Mouse (Mus musculus): ENCODE measurements around the gene Olfr554.
"Not testable (repeated sequence)": the region's sequence is repeated elsewhere in the genome, so short reads cannot be mapped to it uniquely, and the experiment has no call there.

Olfr554 gene

GRCm38 (mm10) chr7:102638132-102638531 is at the start of gene Olfr554:
Gene Olfr554 (plus strand): TSS chr7:102638432.
- no peak for DNase-seq

GRCm38 (mm10) chr7:102591786-102592185 is 46.4 kb upstream of the Olfr554 start, which contains the start of gene Olfr551:
Gene Olfr551 (minus strand): TSS chr7:102591886.
- DNase-seq = no peak

GRCm38 (mm10) chr7:102597378-102598031 is 40.7 kb upstream of the Olfr554 start, which contains the start of gene Olfr552:
Gene Olfr552 (plus strand): TSS chr7:102597770.
- DNase-seq = no peak

GRCm38 (mm10) chr7:102618118-102618517 is 20.1 kb upstream of the Olfr554 start, which contains the start of gene Olfr553:
Gene Olfr553 (minus strand): TSS chr7:102618218.
- no peak for DNase-seq

DNA sequence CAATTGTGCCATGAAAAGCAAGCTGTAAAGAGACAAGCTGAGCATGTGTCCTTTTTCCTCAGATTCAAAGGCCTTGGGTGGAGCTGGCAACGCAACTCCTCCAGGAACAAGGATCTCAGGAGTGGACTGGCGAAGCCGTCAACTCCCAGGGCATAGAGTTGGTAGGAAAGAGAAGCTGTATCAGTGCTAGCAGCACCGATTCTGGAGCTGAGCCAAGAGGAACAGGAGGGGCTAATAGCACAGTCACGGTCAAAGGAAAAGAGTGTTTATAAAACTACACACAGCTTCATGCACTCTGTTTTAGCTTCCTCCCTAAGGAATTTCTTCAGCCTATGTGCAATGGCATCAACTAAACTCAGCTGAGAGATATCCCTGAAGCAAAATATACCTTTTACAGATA is 18.6 kb upstream of the Olfr554 start:
- no peak for DNase-seq

DNA sequence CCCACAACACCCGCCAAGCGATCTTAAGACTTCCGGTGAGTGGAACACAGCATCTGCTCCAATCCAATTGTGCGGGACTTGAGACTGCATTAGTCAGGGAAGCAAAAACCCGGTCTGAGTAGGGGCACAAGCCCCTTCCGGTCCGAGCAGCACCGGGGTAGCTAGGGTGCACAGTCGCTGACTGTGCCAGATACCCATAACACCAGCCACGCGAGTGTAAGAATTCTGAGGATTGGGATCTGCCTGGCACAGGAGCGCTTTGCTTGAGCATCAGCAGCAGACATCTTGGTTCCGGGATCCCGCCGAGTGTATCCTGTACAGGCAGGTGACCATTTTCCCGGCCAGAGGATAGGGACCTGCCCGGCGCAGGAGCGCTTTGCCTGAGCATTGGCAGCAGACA is 17.9 kb upstream of the Olfr554 start:
- peak; percentile 29 for DNase-seq

DNA sequence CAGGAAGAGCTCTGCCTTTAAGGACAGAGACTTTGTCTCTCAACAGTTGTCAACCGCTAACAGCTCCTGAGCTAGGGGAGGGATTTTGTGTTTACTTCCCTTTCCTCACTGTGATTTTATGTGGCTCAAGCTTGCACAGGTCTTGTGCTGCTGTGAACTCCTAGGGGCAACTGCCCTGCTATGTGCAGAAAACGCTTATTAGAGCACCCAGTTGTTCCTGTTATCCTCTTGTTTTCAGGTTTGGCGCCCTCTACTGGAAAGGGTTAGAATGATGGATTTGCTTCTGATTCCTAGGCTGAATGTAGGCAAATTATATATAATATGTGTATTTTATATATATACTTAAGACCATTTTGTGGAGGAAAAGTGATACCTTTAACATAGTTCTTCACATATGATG is 1.6 kb upstream of the Olfr554 start:
- DNase-seq = peak; percentile 6

- not testable (repeated sequence) for DNase-seq
Measured at GRCm38 (mm10) chr7:102644945-102645344, 6.7 kb downstream of the Olfr554 start.

- DNase-seq = no peak
Measured at GRCm38 (mm10) chr7:102658523-102658922, 20.3 kb downstream of the Olfr554 start, which contains the start of gene Olfr555. Gene Olfr555 (plus strand): TSS chr7:102658823.

GRCm38 (mm10) chr7:102664599-102664998 is 26.4 kb downstream of the Olfr554 start, which contains the start of gene Olfr556:
Gene Olfr556 (plus strand): TSS chr7:102664899.
- DNase-seq = no peak

DNA sequence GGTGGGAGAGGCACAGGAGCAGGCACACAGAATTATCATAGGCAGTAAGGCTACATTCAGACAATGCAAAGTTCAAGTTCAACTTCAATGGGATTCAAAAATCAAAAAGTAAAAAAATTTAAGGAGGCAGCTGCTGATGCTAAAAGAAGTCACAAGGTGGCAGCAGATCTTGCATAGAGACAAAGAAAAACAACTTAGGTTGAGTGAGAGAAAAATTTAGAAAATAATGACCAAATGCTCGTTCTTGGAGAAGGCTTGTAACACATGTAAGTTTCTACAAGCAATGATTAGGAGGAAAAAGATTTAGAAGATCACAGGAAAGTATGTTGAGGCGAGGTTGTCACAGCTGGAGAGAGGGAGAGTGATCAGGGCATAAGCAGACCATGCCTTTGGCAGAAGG is 27.1 kb downstream of the Olfr554 start:
- DNase-seq = no peak

DNA sequence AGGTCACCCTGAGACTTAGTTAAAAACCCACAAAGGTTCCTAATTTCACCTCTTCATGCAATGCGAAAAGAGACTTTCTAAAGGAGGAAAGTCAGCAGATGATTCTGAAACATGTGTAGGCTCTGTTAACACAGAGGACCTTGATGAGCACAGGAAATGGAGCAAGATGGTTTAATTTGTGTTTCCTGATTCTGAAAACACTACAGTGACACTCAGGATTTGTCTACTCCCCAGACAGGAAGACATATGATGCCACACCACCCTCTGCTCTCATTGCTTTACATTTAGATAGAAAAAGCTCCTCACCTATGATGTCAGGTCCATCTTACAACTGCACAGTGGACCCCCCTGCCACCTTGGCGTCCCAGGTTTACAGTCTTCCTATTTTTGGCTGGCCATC is 38.0 kb downstream of the Olfr554 start:
- no peak for DNase-seq

DNA sequence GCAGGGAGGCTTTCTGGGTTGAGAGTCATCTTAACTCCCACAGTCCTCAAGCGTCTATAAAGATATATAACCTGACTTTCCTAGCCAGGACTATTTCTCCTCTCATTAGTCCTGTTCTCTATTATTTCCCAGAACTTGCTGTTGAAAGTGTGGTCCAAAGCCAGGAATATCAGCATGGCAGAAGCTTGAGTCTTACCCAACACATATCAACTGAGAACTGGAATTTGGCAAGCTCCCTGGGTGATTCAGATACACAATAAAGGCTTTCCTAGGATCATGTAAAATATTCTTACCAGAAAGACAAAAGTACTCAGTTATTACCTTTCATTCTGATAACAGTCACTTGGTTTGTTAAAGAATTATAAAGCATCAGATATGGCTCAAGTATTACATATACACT is 43.7 kb downstream of the Olfr554 start:
- DNase-seq = no peak

DNA sequence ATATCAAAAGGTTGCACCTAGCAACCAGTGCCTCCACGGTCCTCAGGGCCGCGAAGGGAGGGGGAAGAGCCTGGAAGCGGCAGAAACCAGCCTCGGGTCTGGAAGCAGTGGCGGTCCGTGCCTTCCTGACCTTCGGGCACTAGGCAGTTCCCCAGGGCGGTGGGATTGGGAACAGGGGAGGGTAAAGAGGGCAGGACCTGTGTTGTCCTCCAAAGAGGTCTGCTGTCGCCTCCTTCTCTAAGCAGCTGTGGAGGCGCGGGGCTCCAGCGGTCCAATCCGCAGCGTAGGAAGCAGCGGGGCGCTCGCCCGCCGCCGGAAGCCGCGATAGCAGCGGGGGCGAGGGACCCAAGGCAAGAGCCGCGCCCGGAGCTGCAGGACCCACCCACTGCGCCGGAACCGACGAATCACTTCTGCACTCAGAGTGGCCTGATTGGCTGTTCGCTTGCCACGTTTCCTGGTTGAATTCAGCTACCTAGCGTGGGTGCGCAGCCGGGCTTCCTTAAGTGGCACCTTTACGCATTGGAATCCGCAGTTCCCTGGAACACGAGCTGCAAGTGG is 48.8 kb downstream of the Olfr554 start, which contains the start of gene Trim68:
Gene Trim68 (minus strand): TSS at position 384 of the 558 bp plus-strand sequence.
- peak; percentile 59 for DNase-seq
